Mouse (Mus musculus) cortical plate, adult 2 months (tissue): ENCODE data around the gene Cnot1.

Experiments
- CTCF ChIP-seq: fragments of 200-500 bp; IDR thresholded peaks from 2 replicates; pipeline ENCODE4 v1.5.1; 2011; ENCODE audit warnings: mild to moderate bottlenecking, control low read depth, low read length; ENCODE audit not compliant: insufficient read depth; ENCODE audit errors: extremely low read depth
- POLR2A ChIP-seq: fragments of 200-500 bp; IDR thresholded peaks from 2 replicates; pipeline ENCODE4 v1.6.1; 2011; ENCODE audit warnings: mild to moderate bottlenecking, low read length, control low read depth; ENCODE audit not compliant: insufficient read depth; ENCODE audit errors: extremely low read depth

DNA sequence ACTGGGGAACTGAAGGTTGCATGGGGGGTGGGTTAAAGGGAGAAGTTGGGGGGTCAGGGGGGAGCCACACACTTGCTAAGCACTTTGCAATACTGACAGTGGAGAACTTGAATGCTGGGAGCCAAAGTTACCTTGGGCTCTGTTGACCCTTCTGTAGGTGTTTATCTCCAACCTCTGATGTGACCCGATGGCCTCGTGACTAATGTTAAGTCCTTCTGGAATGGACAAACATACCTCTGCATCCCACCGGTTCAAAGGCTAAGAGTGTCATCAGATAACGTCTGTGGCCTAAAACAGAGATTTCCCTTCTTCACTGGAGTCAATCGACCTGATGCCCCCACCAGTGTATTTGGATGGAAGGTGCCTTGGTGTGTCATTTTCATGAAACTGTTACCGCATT lies 14.0 kb upstream of the Cnot1 start:
- TF ChIP-seq POLR2A (no peak), CTCF (no peak)
